Mouse (Mus musculus): ENCODE results near the gene Rock2.
A peak's percentile ranks its signal among the peaks of the same experiment; 100 is the strongest.

Rock2 gene

GRCm38 (mm10) chr12:16903949-16904635 is 9.4 kb downstream of the Rock2 start:
- no peak for DNase-seq

- no peak for DNase-seq
Measured at GRCm38 (mm10) chr12:16907282-16907846, 12.7 kb downstream of the Rock2 start.

- no peak for DNase-seq
Measured at GRCm38 (mm10) chr12:16907953-16908648, 13.4 kb downstream of the Rock2 start.

GRCm38 (mm10) chr12:16911524-16911923 is 16.8 kb downstream of the Rock2 start:
- DNase-seq, result no peak

- DNase-seq, result no peak
Measured at GRCm38 (mm10) chr12:16912600-16912999, 17.9 kb downstream of the Rock2 start.

- DNase-seq, result no peak
Measured at GRCm38 (mm10) chr12:16920186-16920860, 25.6 kb downstream of the Rock2 start.

- DNase-seq, result no peak
Measured at GRCm38 (mm10) chr12:16927889-16928288, 33.2 kb downstream of the Rock2 start.

- DNase-seq, result no peak
Measured at GRCm38 (mm10) chr12:16934423-16934822, 39.7 kb downstream of the Rock2 start.

GRCm38 (mm10) chr12:16941976-16942375 is 47.3 kb downstream of the Rock2 start:
- no peak for DNase-seq

- DNase-seq, result no peak
Measured at GRCm38 (mm10) chr12:16948239-16948638, 53.5 kb downstream of the Rock2 start.

GRCm38 (mm10) chr12:16958851-16959250 is 64.2 kb downstream of the Rock2 start:
- DNase-seq, result peak; percentile 30

- DNase-seq, result no peak
Measured at GRCm38 (mm10) chr12:16963354-16963753, 68.7 kb downstream of the Rock2 start.

- DNase-seq, result no peak
Measured at GRCm38 (mm10) chr12:16966811-16967210, 72.1 kb downstream of the Rock2 start.

GRCm38 (mm10) chr12:16977120-16977519 is 82.4 kb downstream of the Rock2 start:
- DNase-seq, result no peak

- DNase-seq, result no peak
Measured at GRCm38 (mm10) chr12:16985778-16986177, 91.1 kb downstream of the Rock2 start.

- no peak for DNase-seq
Measured at GRCm38 (mm10) chr12:16991376-16991775, 96.7 kb downstream of the Rock2 start.

- no peak for DNase-seq
Measured at GRCm38 (mm10) chr12:16992355-16992754, 97.7 kb downstream of the Rock2 start.

GRCm38 (mm10) chr12:16994291-16994690 is 99.6 kb downstream of the Rock2 start:
- no peak for DNase-seq

GRCm38 (mm10) chr12:16996281-16996680 is 101.6 kb downstream of the Rock2 start:
- no peak for DNase-seq

GRCm38 (mm10) chr12:16996886-16997462 is 102.3 kb downstream of the Rock2 start:
- DNase-seq, result no peak

- DNase-seq, result no peak
Measured at GRCm38 (mm10) chr12:16999146-16999545, 104.5 kb downstream of the Rock2 start.

- peak; percentile 75 for DNase-seq
Measured at GRCm38 (mm10) chr12:16999739-17000497, 105.2 kb downstream of the Rock2 start, which contains the start of gene Pqlc3. Pqlc3 (minus strand) TSS chr12:17000408.

Measured in retina, postnatal 1 day (tissue).